Mouse (Mus musculus) kidney, adult 9 months (tissue): Measurements from ENCODE around the gene Klhl30.
A peak's percentile ranks its signal among the peaks of the same experiment; 100 is the strongest.

ENCODE experiments used
- DNase-seq: peaks from one replicate; pipeline ENCODE4 v3.0.0; 2022

Gene Klhl30

GRCm38 (mm10) chr1:91350841-91351240 is at the start of gene Klhl30:
TSS of gene Klhl30 (plus strand) at chr1:91351016.
- DNase-seq = no peak

GRCm38 (mm10) chr1:91301206-91301920 is 49.5 kb upstream of the Klhl30 start:
- peak; percentile 87 for DNase-seq

- no peak for DNase-seq
Observed at GRCm38 (mm10) chr1:91302021-91302420, 48.8 kb upstream of the Klhl30 start.

GRCm38 (mm10) chr1:91304621-91305020 is 46.2 kb upstream of the Klhl30 start:
- DNase-seq = no peak

- peak; percentile 59 for DNase-seq
Observed at GRCm38 (mm10) chr1:91309366-91310085, 41.3 kb upstream of the Klhl30 start.

GRCm38 (mm10) chr1:91312273-91312672 is 38.5 kb upstream of the Klhl30 start:
- no peak for DNase-seq

GRCm38 (mm10) chr1:91313251-91313650 is 37.6 kb upstream of the Klhl30 start:
- no peak for DNase-seq

GRCm38 (mm10) chr1:91317656-91318055 is 33.2 kb upstream of the Klhl30 start:
- peak; percentile 88 for DNase-seq

- DNase-seq = no peak
Observed at GRCm38 (mm10) chr1:91321760-91322438, 28.9 kb upstream of the Klhl30 start, which contains the start of gene Espnl. TSS of gene Espnl (plus strand) at chr1:91322075.

GRCm38 (mm10) chr1:91324646-91325045 is 26.2 kb upstream of the Klhl30 start:
- DNase-seq = no peak

- no peak for DNase-seq
Observed at GRCm38 (mm10) chr1:91325488-91326042, 25.3 kb upstream of the Klhl30 start.

GRCm38 (mm10) chr1:91332102-91332501 is 18.7 kb upstream of the Klhl30 start:
- DNase-seq = no peak

GRCm38 (mm10) chr1:91333582-91333981 is 17.2 kb upstream of the Klhl30 start:
- no peak for DNase-seq

GRCm38 (mm10) chr1:91337355-91337754 is 13.5 kb upstream of the Klhl30 start:
- no peak for DNase-seq

- no peak for DNase-seq
Observed at GRCm38 (mm10) chr1:91344001-91344400, 6.8 kb upstream of the Klhl30 start.

GRCm38 (mm10) chr1:91344921-91345685 is 5.7 kb upstream of the Klhl30 start:
- DNase-seq = peak; percentile 51

- peak; percentile 67 for DNase-seq
Observed at GRCm38 (mm10) chr1:91346892-91347291, 3.9 kb upstream of the Klhl30 start.

GRCm38 (mm10) chr1:91351249-91351648 is 433 bp downstream of the Klhl30 start:
- DNase-seq = no peak

GRCm38 (mm10) chr1:91352277-91352676 is 1.5 kb downstream of the Klhl30 start:
- no peak for DNase-seq

- DNase-seq = no peak
Observed at GRCm38 (mm10) chr1:91356105-91356504, 5.3 kb downstream of the Klhl30 start.

GRCm38 (mm10) chr1:91362113-91362512 is 11.3 kb downstream of the Klhl30 start:
- DNase-seq = no peak

GRCm38 (mm10) chr1:91364822-91365644 is 14.2 kb downstream of the Klhl30 start:
- no peak for DNase-seq
